Mouse (Mus musculus) lung, adult 2 months (tissue): Measurements from ENCODE around the gene Kcnj9.

Experiments used
- CTCF ChIP-seq: fragments of 200-500 bp; IDR thresholded peaks from 2 replicates; pipeline ENCODE4 v1.5.1; 2011; ENCODE audit warnings: mild to moderate bottlenecking, low read length, control low read depth; ENCODE audit not compliant: insufficient read depth
- POLR2A ChIP-seq: fragments of 200-500 bp; IDR thresholded peaks from 2 replicates; pipeline ENCODE4 v1.6.1; 2011; ENCODE audit warnings: low read depth, mild to moderate bottlenecking, control low read depth, low read length, borderline replicate concordance; ENCODE audit errors: extremely low read depth

DNA sequence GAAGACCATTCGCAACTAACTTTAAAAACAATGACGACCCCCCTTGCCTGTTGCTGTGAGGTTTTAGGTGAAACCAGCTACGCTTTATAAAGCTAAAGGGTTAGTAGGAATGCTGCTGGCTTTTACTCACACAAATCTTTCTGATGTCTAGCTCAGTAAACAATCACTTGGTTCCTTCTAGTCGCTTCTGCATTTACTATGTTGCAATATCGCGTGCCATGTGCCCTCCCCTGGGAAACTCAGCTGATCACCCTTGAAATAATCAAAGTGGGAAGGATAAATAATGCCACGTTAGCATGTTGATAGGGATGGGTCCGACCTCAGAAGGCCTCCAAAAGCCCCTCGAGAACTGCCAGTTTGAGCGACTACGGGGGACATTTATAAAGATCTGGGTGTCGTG lies 18.3 kb upstream of the Kcnj9 start:
- no peak for TF ChIP-seq POLR2A
- no peak for TF ChIP-seq CTCF
